Mouse (Mus musculus) ES-E14 (cell line): ENCODE data around the gene Asphd2.

Experiments used
- CHD2 ChIP-seq: IDR thresholded peaks from 2 replicates; pipeline ENCODE4 v1.6.1; 2014; ENCODE audit warnings: mild to moderate bottlenecking, low read depth, low read length, inconsistent platforms
- ZNF384 ChIP-seq: IDR thresholded peaks from 2 replicates; pipeline ENCODE4 v1.6.1; 2012; ENCODE audit warnings: low read depth, low read length, inconsistent platforms

DNA sequence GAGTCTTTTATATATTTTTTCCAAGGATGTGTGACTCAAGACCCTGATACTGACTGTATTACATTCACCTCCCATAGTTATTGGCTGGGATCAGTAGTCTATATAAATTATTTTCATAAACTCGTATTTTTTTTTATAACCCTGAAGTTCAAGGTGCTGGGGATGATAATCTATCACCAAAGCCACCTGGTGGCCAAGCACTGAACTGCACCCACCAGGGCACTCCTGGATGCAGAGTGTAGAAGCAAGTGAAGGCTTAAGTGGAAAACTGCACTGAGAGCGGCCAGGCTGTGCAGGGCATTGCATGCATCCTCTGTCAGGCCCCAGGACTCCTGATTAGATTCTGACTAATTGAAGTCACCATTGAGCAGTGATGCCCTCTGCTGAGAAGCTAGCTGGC, 32.6 kb upstream of the Asphd2 start:
- TF ChIP-seq ZNF384 (no peak), CHD2 (no peak)
